Mouse (Mus musculus) forebrain, embryonic 16.5 days (tissue): Measurements from ENCODE around the gene Schip1. TPM values are rescaled to one million over a fixed set of nuclear protein-coding genes. Genes with fewer than 3 reads are reported as not detected.

Experiments
- ATAC-seq: fragments of 200-750 bp; cut with Nextera tagmentation; 2 replicates; pipeline ENCODE4 v1.8.0; 2017; ENCODE audit warnings: mild to moderate bottlenecking, moderate library complexity
- H3K27ac ChIP-seq: fragments of 300-500 bp; sonication (generic); 2 replicates; pipeline ENCODE4 v1.5.1; 2014; ENCODE audit warnings: low read length, control low read depth
- H3K27me3 ChIP-seq: fragments of 300-500 bp; sonication (generic); replicated peaks from 2 replicates; pipeline ENCODE4 v1.6.1; 2014; ENCODE audit warnings: low read length; ENCODE audit not compliant: control insufficient read depth, insufficient read depth
- H3K36me3 ChIP-seq: fragments of 300-500 bp; sonication (generic); 2 replicates; pipeline ENCODE4 v1.6.1; 2014; ENCODE audit not compliant: control insufficient read depth, insufficient read depth
- H3K4me1 ChIP-seq: fragments of 300-500 bp; sonication (generic); replicated peaks from 2 replicates; pipeline ENCODE4 v1.6.1; 2014; ENCODE audit warnings: low read length; ENCODE audit not compliant: control insufficient read depth, insufficient read depth
- H3K4me2 ChIP-seq: fragments of 300-500 bp; sonication (generic); 2 replicates; pipeline ENCODE4 v1.6.1; 2014; ENCODE audit warnings: mild to moderate bottlenecking, low read length, control low read depth
- H3K4me3 ChIP-seq: fragments of 300-500 bp; sonication (generic); replicated peaks from 2 replicates; pipeline ENCODE4 v1.5.1; 2014; ENCODE audit warnings: mild to moderate bottlenecking, low read length, control low read depth
- H3K9ac ChIP-seq: fragments of 300-500 bp; sonication (generic); replicated peaks from 2 replicates; pipeline ENCODE4 v1.6.1; 2014; ENCODE audit warnings: low read depth, low read length, control low read depth
- H3K9me3 ChIP-seq: fragments of 300-500 bp; sonication (generic); 2 replicates; pipeline ENCODE4 v1.6.1; 2016; ENCODE audit warnings: low read length; ENCODE audit not compliant: control insufficient read depth
- WGBS: fragments of 180-500 bp; shearing (Covaris S2); extraction: QIAGEN DNeasy Blood & Tissue Kit; methylation state at CpG from one replicate; pipeline ENCODE4 v1.1.7; 2014; 5-methylcytosine and 5-hydroxymethylcytosine counted together
- polyA plus RNA-seq: library from polyadenylated mRNA; unstranded; fragments of >200 nt; fragmentation: Nextera tagmentation; extraction: Ambion mirVana; gene quantifications from 2 replicates; pipeline ENCODE4 v1.2.1, GENCODE M21; 2015

Schip1 gene
- polyA plus RNA-seq, 1 experiment from 2014 or later, result 173 TPM

- no peak overlapping the region for H3K27ac ChIP-seq
- H3K9ac ChIP-seq, result no peak overlapping the region
- ATAC-seq, result no peak
- H3K4me2 ChIP-seq, result no peak overlapping the region
- H3K27me3 ChIP-seq, result no peaks in the 10 kb centered on the region
- 93% methylated on average over 3 of the region's 3 CpGs for WGBS
- H3K4me3 ChIP-seq, result no peak overlapping the region
- no peaks in the 10 kb centered on the region for H3K36me3 ChIP-seq
- no peaks in the 10 kb centered on the region for H3K9me3 ChIP-seq
- no peaks in the 10 kb centered on the region for H3K4me1 ChIP-seq
These were observed 585.6 kb downstream of the Schip1 start for GRCm38 (mm10) chr3:68650251-68650650.

- Histone ChIP-seq H3K36me3 (no peaks in the 10 kb centered on the region), H3K4me3 (no peak overlapping the region), H3K9me3 (no peaks in the 10 kb centered on the region), H3K4me2 (no peak overlapping the region), H3K9ac (no peak overlapping the region), H3K4me1 (no peaks in the 10 kb centered on the region), H3K27me3 (no peaks in the 10 kb centered on the region), H3K27ac (no peak overlapping the region)
- WGBS, result 91% methylated on average over 4 of the region's 4 CpGs
- no peak for ATAC-seq
These were observed 592.2 kb downstream of the Schip1 start for GRCm38 (mm10) chr3:68656607-68657352.

GRCm38 (mm10) chr3:68657589-68658245 is 593.1 kb downstream of the Schip1 start:
- Histone ChIP-seq H3K4me2 (no peak overlapping the region), H3K27ac (no peak overlapping the region), H3K4me1 (no peaks in the 10 kb centered on the region), H3K9me3 (no peaks in the 10 kb centered on the region), H3K27me3 (no peaks in the 10 kb centered on the region), H3K36me3 (no peaks in the 10 kb centered on the region), H3K9ac (no peak overlapping the region), H3K4me3 (no peak overlapping the region)
- no peak for ATAC-seq
- WGBS, result 26% methylated on average over 9 of the region's 9 CpGs

GRCm38 (mm10) chr3:68659996-68660395 is 595.4 kb downstream of the Schip1 start:
- WGBS, result 95% methylated on average over 6 of the region's 6 CpGs
- H3K9me3 ChIP-seq, result no peaks in the 10 kb centered on the region
- H3K36me3 ChIP-seq, result no peaks in the 10 kb centered on the region
- H3K9ac ChIP-seq, result no peak overlapping the region
- no peak overlapping the region for H3K4me3 ChIP-seq
- ATAC-seq, result no peak
- no peak overlapping the region for H3K27ac ChIP-seq
- no peak overlapping the region for H3K4me2 ChIP-seq
- H3K4me1 ChIP-seq, result no peaks in the 10 kb centered on the region
- H3K27me3 ChIP-seq, result no peaks in the 10 kb centered on the region

- Histone ChIP-seq H3K9ac (no peak overlapping the region), H3K4me3 (no peak overlapping the region), H3K4me1 (no peaks in the 10 kb centered on the region), H3K27me3 (no peaks in the 10 kb centered on the region), H3K4me2 (no peak overlapping the region), H3K27ac (no peak overlapping the region), H3K36me3 (no peaks in the 10 kb centered on the region), H3K9me3 (no peaks in the 10 kb centered on the region)
- 50% methylated on average over 4 of the region's 4 CpGs for WGBS
- ATAC-seq, result no peak
These were observed 595.9 kb downstream of the Schip1 start for GRCm38 (mm10) chr3:68660538-68660937.

GRCm38 (mm10) chr3:68662386-68662785 is 597.8 kb downstream of the Schip1 start:
- Histone ChIP-seq H3K4me2 (no peak overlapping the region), H3K9ac (no peak overlapping the region), H3K4me1 (no peaks in the 10 kb centered on the region), H3K4me3 (no peak overlapping the region), H3K9me3 (no peaks in the 10 kb centered on the region), H3K36me3 (no peaks in the 10 kb centered on the region), H3K27me3 (no peaks in the 10 kb centered on the region), H3K27ac (no peak overlapping the region)
- WGBS, result 88% methylated on average over 5 of the region's 5 CpGs
- no peak for ATAC-seq

GRCm38 (mm10) chr3:68664337-68664736 is 599.7 kb downstream of the Schip1 start:
- Histone ChIP-seq H3K4me3 (no peak overlapping the region), H3K4me1 (no peaks in the 10 kb centered on the region), H3K9me3 (no peaks in the 10 kb centered on the region), H3K9ac (no peak overlapping the region), H3K27me3 (no peaks in the 10 kb centered on the region), H3K36me3 (no peaks in the 10 kb centered on the region), H3K4me2 (no peak overlapping the region), H3K27ac (no peak overlapping the region)
- ATAC-seq, result no peak
- WGBS, result 74% methylated on average over 6 of the region's 6 CpGs

- no peak for ATAC-seq
- no peak overlapping the region for H3K9ac ChIP-seq
- no peaks in the 10 kb centered on the region for H3K9me3 ChIP-seq
- H3K36me3 ChIP-seq, result no peaks in the 10 kb centered on the region
- 88% methylated on average over 7 of the region's 7 CpGs for WGBS
- H3K27ac ChIP-seq, result no peak overlapping the region
- H3K4me3 ChIP-seq, result no peak overlapping the region
- no peaks in the 10 kb centered on the region for H3K4me1 ChIP-seq
- no peaks in the 10 kb centered on the region for H3K27me3 ChIP-seq
- H3K4me2 ChIP-seq, result no peak overlapping the region
These were observed 601.8 kb downstream of the Schip1 start for GRCm38 (mm10) chr3:68666377-68666776.

GRCm38 (mm10) chr3:68667852-68668251 is 603.2 kb downstream of the Schip1 start:
- Histone ChIP-seq H3K4me2 (no peak overlapping the region), H3K4me1 (no peaks in the 10 kb centered on the region), H3K9me3 (no peaks in the 10 kb centered on the region), H3K27ac (no peak overlapping the region), H3K4me3 (no peak overlapping the region), H3K27me3 (no peaks in the 10 kb centered on the region), H3K9ac (no peak overlapping the region), H3K36me3 (no peaks in the 10 kb centered on the region)
- 88% methylated on average over 1 of the region's 1 CpGs for WGBS
- no peak for ATAC-seq
